Mouse (Mus musculus): ENCODE measurements around the gene Eri3.

Eri3 gene

GRCm38 (mm10) chr4:117660001-117660400, 109.8 kb downstream of the Eri3 start:
- peak in 1 of 2 experiments; percentile 37 for DNase-seq

- DNase-seq: no peak
These were observed 114.4 kb downstream of the Eri3 start for GRCm38 (mm10) chr4:117664411-117665137.

GRCm38 (mm10) chr4:117665531-117665930, 115.4 kb downstream of the Eri3 start:
- no peak for DNase-seq

- no peak for DNase-seq
These were observed 115.9 kb downstream of the Eri3 start for GRCm38 (mm10) chr4:117666054-117666453.

GRCm38 (mm10) chr4:117669874-117670273, 119.7 kb downstream of the Eri3 start:
- no peak for DNase-seq

- no peak for DNase-seq
These were observed 121.9 kb downstream of the Eri3 start for GRCm38 (mm10) chr4:117672042-117672441.

- DNase-seq: no peak
These were observed 123.7 kb downstream of the Eri3 start for GRCm38 (mm10) chr4:117673901-117674300.

- DNase-seq: peak; percentile 59 to 69
These were observed 126.7 kb downstream of the Eri3 start for GRCm38 (mm10) chr4:117676903-117677302.

GRCm38 (mm10) chr4:117680963-117681362, 130.8 kb downstream of the Eri3 start:
- no peak for DNase-seq

GRCm38 (mm10) chr4:117681931-117682461, 131.8 kb downstream of the Eri3 start, which contains the start of gene Dmap1:
Gene Dmap1 (minus strand): TSS chr4:117682273.
- DNase-seq: peak; percentile 78 to 80

- DNase-seq: no peak
These were observed 132.3 kb downstream of the Eri3 start for GRCm38 (mm10) chr4:117682463-117682862.

- DNase-seq: no peak
These were observed 133.0 kb downstream of the Eri3 start for GRCm38 (mm10) chr4:117683048-117683768.

GRCm38 (mm10) chr4:117686354-117686753, 136.2 kb downstream of the Eri3 start:
- DNase-seq: no peak

- DNase-seq: peak in 1 of 2 experiments; percentile 25
These were observed 155.2 kb downstream of the Eri3 start for GRCm38 (mm10) chr4:117705361-117705760.

GRCm38 (mm10) chr4:117708780-117709550, 158.8 kb downstream of the Eri3 start:
- DNase-seq: peak in 1 of 2 experiments; percentile 21

- no peak for DNase-seq
These were observed 162.1 kb downstream of the Eri3 start for GRCm38 (mm10) chr4:117712314-117712713.

- DNase-seq: no peak
These were observed 163.3 kb downstream of the Eri3 start for GRCm38 (mm10) chr4:117713303-117714098.

Measured in lung, adult 18-20 months (tissue).